Mouse (Mus musculus) ovary, postnatal 36 days (tissue): ENCODE measurements at regions not wholly inside any gene's neighbourhood (a gene's known extent, or its start where the extent isn't known, plus 50 kb on each side); places are given as distances from the start of the nearest gene placed in this dataset.
A peak's percentile ranks its signal among the peaks of the same experiment; 100 is the strongest.

Experiments
- DNase-seq: peaks from one replicate; pipeline ENCODE4 v3.0.0; 2022; ENCODE audit warnings: low spot score, mixed read lengths

GRCm38 (mm10) chr13:59228059-59228830 lies 356.8 kb downstream of the Agtpbp1 start:
- DNase-seq, result peak; percentile 48

GRCm38 (mm10) chr13:59227523-59228058 lies 357.4 kb downstream of the Agtpbp1 start:
- no peak for DNase-seq

GRCm38 (mm10) chr13:59220587-59220986 lies 364.4 kb downstream of the Agtpbp1 start:
- DNase-seq, result no peak

- no peak for DNase-seq
These were observed 364.9 kb downstream of the Agtpbp1 start for GRCm38 (mm10) chr13:59220156-59220555.

- DNase-seq, result no peak
These were observed 368.2 kb downstream of the Agtpbp1 start for GRCm38 (mm10) chr13:59216686-59217298.

GRCm38 (mm10) chr13:59212296-59212701 lies 372.7 kb downstream of the Agtpbp1 start:
- DNase-seq, result no peak

GRCm38 (mm10) chr13:59210828-59211227 lies 374.2 kb downstream of the Agtpbp1 start:
- DNase-seq, result no peak

GRCm38 (mm10) chr13:59206186-59206585 lies 378.8 kb downstream of the Agtpbp1 start:
- no peak for DNase-seq

GRCm38 (mm10) chr13:59204506-59204905 lies 380.5 kb downstream of the Agtpbp1 start:
- DNase-seq, result no peak

- no peak for DNase-seq
These were observed 388.7 kb downstream of the Agtpbp1 start for GRCm38 (mm10) chr13:59196311-59196710.

GRCm38 (mm10) chr13:59188431-59188830 lies 382.1 kb downstream of the Ntrk2 start:
- no peak for DNase-seq
